Mouse (Mus musculus): Measurements from ENCODE around the gene Ube4a.

DNA sequence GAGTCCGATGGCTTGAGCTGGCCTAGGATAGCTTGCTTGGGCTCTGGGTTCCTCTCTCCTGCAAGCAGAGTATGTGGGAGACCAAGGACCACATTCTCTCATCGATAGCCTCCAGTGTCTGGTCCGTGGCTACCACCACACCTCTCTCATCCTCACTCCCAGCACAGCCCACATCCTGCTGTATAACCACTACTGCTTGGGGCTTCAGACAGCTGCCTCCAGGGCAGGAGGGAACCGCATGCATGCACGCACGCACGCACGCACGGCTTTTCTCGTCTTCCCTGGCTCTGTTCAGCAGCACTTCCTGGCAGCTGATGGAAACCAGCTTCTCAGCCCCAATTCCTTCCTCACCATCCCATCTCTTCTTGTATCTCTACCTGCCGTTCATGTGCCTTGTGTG is 32.7 kb upstream of the Ube4a start:
- TF ChIP-seq POLR2A (IDR thresholded peaks at IDR 0.05; ENCODE audit: insufficient read length, low read depth) (no peak), MYOD1 (IDR thresholded peaks at IDR 0.05; ENCODE audit: control insufficient read depth in 1 of 3, insufficient read length in 2 of 3, low read depth in 2 of 3) (peak in 1 of 3 experiments; percentile 20), MAX (IDR thresholded peaks at IDR 0.05; ENCODE audit: low read depth) (no peak), USF1 (IDR thresholded peaks at IDR 0.05; ENCODE audit: low read depth) (no peak), E2F4 (IDR thresholded peaks at IDR 0.05; ENCODE audit: insufficient read depth) (no peak), TCF3 (IDR thresholded peaks at IDR 0.05; ENCODE audit: insufficient read length, low read depth) (no peak), MYOG (IDR thresholded peaks at IDR 0.05; ENCODE audit: control insufficient read depth in 1 of 3, insufficient read depth in 1 of 3, insufficient read length in 2 of 3, low read depth in 2 of 3) (peak in 1 of 3 experiments; percentile 3), CEBPB (IDR thresholded peaks at IDR 0.05; ENCODE audit: insufficient read depth, poor library complexity, severe bottlenecking) (no peak)

Data from myocyte (in vitro differentiated cells).